In genomic region chr16:91884196-91884595, GRCm38 (mm10) we compare ENCODE assay signal across 9 mouse cellular contexts.
DNase-seq lines count a peak whose midpoint lies in the region; ATAC-seq lines count a peak whose summit lies in the region.
"Had no signal": no experiment of that assay in that cellular context is flagged by ENCODE, and none has a peak within 500 bp of the region (broad histone marks: within the 10 kb centered on the region; RNA-seq: fewer than 3 reads in every experiment).

No protein-coding gene starts in this region.

- 58% methylated on average over 5 of the region's 5 CpGs for WGBS in midbrain, embryonic 10.5 days
- 53% methylated on average over 5 of the region's 5 CpGs for WGBS in midbrain, embryonic 16.5 days
- WGBS in neural tube, embryonic 15.5 days: 69% methylated on average over 5 of the region's 5 CpGs

- H3K9me3 ChIP-seq in midbrain, embryonic 10.5 days (replicated peaks): no peaks in the 10 kb centered on the region
- H3K9me3 ChIP-seq in midbrain, embryonic 16.5 days (replicated peaks; ENCODE audit: control insufficient read depth, low read length, poor library complexity, severe bottlenecking): no peaks in the 10 kb centered on the region
- no peaks in the 10 kb centered on the region for H3K9me3 ChIP-seq in neural tube, embryonic 15.5 days (replicated peaks)
- H3K9me3 ChIP-seq: limb, embryonic 15.5 days had no signal

- no peaks in the 10 kb centered on the region for H3K27me3 ChIP-seq in midbrain, embryonic 10.5 days (ENCODE audit: low read depth, poor library complexity, severe bottlenecking)
- H3K27me3 ChIP-seq in midbrain, embryonic 16.5 days (ENCODE audit: control insufficient read depth, insufficient read depth, low read depth, low read length): no peaks in the 10 kb centered on the region
- no peaks in the 10 kb centered on the region for H3K27me3 ChIP-seq in neural tube, embryonic 15.5 days (replicated peaks)
- H3K27me3 ChIP-seq: limb, embryonic 15.5 days had no signal

- no peak overlapping the region for H3K4me2 ChIP-seq in midbrain, embryonic 16.5 days (ENCODE audit: low read length)
- no peak overlapping the region for H3K4me2 ChIP-seq in neural tube, embryonic 15.5 days
- H3K4me2 ChIP-seq: limb, embryonic 15.5 days had no signal

- H3K9ac ChIP-seq in midbrain, embryonic 16.5 days (ENCODE audit: low read depth, low read length): no peak overlapping the region
- no peak overlapping the region for H3K9ac ChIP-seq in neural tube, embryonic 15.5 days (replicated peaks)
- H3K9ac ChIP-seq: limb, embryonic 15.5 days had no signal

- DNase-seq in cerebellum, adult 11 months: peak; percentile 45
- peak; percentile 36 for DNase-seq in midbrain, embryonic 10.5 days (ENCODE audit: low spot score)
- no peak for DNase-seq in urinary bladder, postnatal 14 days (ENCODE audit: low spot score)

- peaks cover 12% of the 10 kb centered on the region for H3K4me1 ChIP-seq in midbrain, embryonic 10.5 days
- H3K4me1 ChIP-seq in midbrain, embryonic 16.5 days (ENCODE audit: control insufficient read depth, insufficient read depth, low read length): peaks cover 6% of the 10 kb centered on the region
- H3K4me1 ChIP-seq in neural tube, embryonic 15.5 days: peaks cover 27% of the 10 kb centered on the region

- H3K4me3 ChIP-seq in midbrain, embryonic 10.5 days: no peak overlapping the region
- no peak overlapping the region for H3K4me3 ChIP-seq in midbrain, embryonic 16.5 days (ENCODE audit: low read depth, low read length)
- H3K4me3 ChIP-seq in neural tube, embryonic 15.5 days (replicated peaks): no peak overlapping the region
- H3K4me3 ChIP-seq: limb, embryonic 15.5 days had no signal

- no peak for ATAC-seq in cerebellum, adult (ENCODE audit: insufficient number of reproducible peaks, low FRiP score, low TSS enrichment)
- no peak; the same call in 1 of the 2 replicates for ATAC-seq in midbrain, embryonic 16.5 days
- peak; percentile 22 to 73; a peak in 2 of 4 replicates for ATAC-seq in hematopoietic stem cell, adult 5-6 weeks (replicated peaks in 1 of 2; ENCODE audit: insufficient read depth in 1 of 2, low FRiP score in 2 of 2, low TSS enrichment in 1 of 2, low read depth in 1 of 2, poor library complexity in 2 of 2, severe bottlenecking in 2 of 2)
- no peak for ATAC-seq in neural tube, embryonic 15.5 days (ENCODE audit: low FRiP score)
- ATAC-seq in frontal cortex, adult (ENCODE audit: low TSS enrichment): no peak

- peaks cover 24% of the 10 kb centered on the region for H3K36me3 ChIP-seq in midbrain, embryonic 10.5 days
- peaks cover 26% of the 10 kb centered on the region for H3K36me3 ChIP-seq in midbrain, embryonic 16.5 days (ENCODE audit: control insufficient read depth, insufficient read depth, low read length)
- peaks cover 25% of the 10 kb centered on the region for H3K36me3 ChIP-seq in neural tube, embryonic 15.5 days
- H3K36me3 ChIP-seq: limb, embryonic 15.5 days had no signal

- no peak overlapping the region; the same call in 1 of the 2 replicates for H3K27ac ChIP-seq in midbrain, embryonic 10.5 days (replicated peaks)
- no peak overlapping the region for H3K27ac ChIP-seq in midbrain, embryonic 16.5 days (ENCODE audit: low read length)
- H3K27ac ChIP-seq in neural tube, embryonic 15.5 days (replicated peaks): peak overlapping the region; percentile 33; the same call in 1 of the 2 replicates

Comparison
In these comparisons a context has a peak if more than half of its experiments do, and no peak if none do; other contexts are left out.
1. ATAC-seq: peak in hematopoietic stem cell, adult 5-6 weeks (2 of 2); none in cerebellum, adult (single experiment), midbrain, embryonic 16.5 days (single experiment), neural tube, embryonic 15.5 days (single experiment) and frontal cortex, adult (single experiment).